Mouse (Mus musculus): ENCODE results near the gene Dcaf1.

The Dcaf1 gene

DNA sequence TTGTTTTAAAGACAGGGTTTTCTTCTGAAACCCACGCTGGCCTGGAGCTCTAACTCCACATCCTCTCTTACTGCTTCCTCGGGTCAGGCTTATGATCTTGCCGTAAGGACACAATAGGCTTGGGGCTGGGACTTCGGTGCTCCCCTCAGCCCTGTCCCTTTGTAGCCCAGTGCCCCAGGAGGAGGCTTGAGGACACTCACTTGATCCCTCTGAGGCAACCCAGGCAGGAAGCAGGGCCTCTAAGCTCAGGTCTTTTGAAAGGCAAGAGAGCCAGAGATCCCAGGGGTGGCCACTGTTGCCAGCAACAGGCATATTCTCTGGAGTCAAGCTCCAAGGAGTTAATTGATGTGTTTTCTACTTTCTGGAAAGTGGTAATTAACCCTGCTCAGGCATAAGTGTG lies 57.8 kb downstream of the Dcaf1 start:
- DNase-seq (ENCODE audit: low spot score): no peak

DNA sequence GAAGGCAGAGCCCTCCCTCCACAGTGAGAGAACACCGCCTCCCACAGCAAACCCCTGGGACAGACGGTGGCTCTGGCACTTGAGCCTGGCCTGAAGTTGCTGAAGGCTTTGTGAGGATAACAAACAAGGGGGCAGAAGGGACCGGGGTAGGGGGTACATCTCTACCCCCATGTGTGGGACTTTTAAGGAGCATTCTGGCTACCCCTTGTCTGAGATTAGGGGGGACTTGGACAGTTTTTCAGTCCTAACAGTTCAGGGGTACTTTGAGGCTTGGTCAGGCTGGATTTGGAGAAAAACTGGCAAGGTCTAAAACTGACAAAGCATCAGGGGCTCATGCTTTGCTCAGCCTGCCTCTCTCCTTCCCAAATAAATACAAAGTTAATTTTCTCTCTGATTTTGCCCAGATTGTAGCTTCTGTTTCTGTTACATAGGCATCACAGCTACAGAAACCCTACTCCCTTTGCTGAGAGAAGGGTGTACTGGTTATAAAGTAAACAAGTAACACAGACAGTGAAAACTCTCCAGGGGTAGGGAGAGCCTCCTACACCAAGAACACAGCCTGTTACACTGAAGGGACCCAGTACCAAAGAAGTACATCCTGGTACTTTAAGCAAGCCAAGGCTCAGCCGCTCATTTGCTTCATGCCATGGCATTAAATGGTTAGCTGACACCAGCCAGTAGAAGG lies 59.5 kb downstream of the Dcaf1 start:
- no peak for DNase-seq (ENCODE audit: low spot score)

DNA sequence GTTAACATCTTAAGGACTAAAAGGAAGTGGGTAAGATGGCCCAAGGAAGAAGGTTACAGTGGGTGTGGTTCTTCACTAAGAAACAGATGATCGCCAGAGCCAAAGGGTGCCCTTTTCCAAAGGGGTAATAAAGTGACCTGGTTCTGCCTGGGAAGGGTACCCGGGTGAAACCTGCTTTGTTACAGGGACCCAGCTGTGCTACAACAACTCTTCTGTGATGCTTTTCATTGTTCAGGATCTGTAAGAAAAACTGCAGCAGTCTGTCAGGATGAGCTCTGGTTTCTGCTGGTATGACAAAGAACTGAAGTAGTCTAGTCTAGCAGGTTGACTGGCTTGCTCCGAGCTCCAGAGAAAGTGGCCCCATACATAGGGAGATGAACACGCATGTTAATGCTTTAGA lies 60.5 kb downstream of the Dcaf1 start:
- DNase-seq (ENCODE audit: low spot score): no peak

DNA sequence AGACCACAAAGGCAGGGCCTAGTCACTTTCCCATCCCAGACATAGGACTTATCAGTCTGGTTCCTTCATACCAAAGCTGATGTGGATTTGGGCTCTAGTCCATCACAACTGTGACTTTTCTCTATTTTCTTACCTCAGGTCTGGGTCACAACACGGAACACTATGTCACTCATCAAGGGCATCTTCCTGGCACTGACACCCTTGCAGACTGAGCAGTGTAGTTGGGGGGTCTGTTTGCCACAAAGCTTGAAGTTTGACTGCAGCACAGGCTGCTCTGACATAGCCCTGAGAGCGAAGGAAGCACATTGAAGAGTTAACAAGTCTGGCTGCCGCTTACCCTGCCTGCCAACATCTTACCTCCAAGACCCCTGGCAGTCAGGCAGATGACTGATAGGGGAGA lies 61.4 kb downstream of the Dcaf1 start:
- no peak for DNase-seq (ENCODE audit: low spot score)

DNA sequence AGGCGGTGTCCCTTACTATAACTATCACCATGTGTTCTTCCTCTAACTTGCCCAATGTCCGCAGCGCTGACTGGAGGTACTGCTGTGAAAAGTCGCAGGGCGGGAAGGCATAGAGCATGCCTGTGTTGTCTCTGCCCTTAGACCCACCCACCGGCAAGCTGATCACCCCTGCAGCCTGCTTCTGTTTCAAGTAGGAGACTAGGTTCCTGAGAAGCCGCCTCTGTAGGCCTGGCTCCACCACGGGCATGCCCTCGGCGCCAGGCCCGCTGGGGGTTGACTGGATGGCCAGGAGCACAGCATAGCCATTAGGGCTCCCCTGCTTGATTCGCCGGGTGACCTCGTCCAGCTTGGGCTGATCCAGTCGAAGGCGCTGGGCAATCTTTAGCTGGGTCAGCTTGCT lies 62.6 kb downstream of the Dcaf1 start:
- peak; percentile 44 for DNase-seq (ENCODE audit: low spot score)

DNA sequence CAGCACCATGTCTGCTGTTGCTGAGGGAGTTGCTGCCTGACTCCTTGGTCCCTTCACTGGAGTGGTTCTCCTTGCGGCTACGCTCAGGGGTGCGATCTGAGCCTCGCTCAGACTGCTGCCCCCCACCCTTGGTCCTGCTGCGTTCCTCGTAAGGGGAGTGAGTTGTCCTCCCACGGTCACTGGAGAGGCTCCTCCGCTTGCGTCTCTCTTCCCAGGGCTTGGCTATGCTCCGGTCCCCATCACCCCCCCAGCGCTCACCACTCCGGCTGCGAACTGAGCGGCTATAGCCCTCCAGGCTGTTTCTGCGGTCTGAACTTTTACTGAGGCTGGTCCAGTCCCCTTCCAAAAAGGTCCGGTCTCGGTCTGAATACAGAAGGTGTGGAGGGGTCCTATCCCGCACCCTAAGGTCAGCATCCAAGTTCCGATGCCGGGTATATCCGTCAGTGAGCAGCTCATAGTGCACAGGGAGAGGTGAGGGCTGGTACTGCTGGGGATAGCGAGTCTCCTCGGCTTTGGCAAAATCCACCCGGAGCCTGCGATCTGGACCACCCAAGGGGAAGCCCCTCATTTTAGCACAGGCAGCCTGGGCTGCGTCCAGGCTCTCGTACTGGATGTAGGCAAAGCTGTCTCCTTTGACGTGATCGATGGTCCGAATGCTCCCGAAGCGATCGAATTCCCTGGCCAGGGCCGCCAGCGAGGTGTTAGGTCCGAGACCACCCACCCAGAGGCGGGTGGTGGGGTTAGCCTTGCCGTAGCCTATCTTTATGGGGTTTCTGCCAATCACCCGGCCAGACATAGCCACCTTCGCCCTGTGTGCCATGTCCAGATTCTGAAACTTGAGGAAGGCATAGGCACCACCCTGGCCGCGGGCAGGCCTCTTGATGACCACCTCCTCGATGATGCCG lies 63.6 kb downstream of the Dcaf1 start:
- peak; percentile 18 for DNase-seq (ENCODE audit: low spot score)

DNA sequence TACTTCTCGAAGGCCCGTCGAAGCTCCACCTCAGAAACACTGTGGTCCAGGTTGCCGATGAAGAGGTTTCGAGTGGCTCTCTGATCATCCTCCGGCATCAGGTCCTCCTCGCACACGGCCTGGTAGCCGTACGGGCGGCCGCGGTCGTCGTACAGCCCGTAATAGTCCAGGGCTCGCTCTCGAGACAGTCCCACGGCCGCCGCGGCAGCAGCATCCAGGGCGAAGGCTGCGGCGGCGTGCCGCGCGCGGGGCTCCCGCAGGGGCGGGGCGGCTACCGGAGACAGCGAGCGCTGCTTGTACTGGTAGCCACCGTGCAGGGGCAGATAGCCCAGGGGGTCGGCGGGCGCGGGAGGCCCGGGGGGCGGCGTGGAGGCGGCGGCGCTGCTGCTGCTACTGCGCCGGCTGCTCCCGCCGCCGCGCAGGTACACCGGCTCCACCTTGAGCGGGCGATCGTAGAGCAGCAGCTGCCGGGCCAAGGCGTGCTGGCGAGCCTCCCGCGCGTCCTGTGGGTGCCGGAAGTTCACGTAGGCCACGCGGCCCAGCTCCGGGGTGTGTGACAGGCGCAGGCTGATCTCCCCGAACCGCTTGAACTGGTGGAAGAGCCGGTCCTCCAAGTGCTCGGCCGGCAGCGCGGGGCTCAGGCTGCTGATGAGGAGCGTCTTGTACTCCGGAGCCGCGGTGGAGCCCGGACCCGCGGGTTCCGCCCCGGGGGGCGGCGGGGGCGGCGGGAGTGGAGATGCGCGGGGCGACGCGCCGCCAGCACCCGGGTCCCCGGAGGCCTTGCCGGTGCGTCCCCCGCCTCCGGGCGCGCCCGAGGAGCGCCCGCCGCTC lies 64.4 kb downstream of the Dcaf1 start:
- peak; percentile 48 for DNase-seq (ENCODE audit: low spot score)

DNA sequence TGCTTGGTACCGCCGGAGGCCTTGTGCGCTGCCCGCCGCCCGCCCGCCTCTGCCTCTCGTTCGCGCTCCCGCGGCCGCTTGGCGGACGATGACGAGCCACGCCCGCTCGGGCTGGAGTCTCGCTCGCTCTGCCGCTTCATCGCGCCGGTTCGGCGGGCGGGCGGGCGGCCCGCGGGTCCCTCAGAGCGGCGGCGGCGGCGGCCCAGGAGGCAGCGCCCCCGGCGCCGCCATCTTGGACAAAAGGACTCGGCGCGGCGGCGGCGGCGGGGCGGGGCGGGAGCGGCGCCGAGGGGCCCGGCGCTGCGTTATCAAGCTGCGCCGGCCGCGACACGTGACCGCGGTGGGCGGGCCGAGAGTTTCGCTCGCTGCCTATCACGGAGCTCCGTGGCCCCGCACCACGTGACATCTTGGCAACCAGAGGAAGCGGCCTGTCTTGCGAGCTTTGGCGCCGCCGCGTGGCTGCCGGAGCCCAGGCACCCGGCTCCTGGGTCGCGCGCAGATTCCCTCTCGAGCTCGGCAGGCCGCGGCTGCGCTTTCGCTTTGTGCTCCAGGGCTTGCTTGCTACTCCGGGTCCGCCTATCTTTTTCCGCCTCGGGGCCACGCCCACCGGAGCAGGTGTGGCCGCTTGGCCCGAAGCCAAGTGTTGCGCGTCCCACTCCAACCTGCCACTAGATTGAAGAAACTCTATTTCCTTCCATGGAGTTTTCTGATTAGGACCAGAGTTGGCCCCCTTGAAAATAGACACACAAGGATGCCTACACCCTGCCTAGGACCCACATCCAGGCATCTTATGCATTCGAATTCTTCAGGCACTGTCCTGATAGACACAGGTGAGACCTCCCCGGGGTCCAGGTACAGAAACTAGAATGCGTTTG lies 65.4 kb downstream of the Dcaf1 start, which contains the start of gene Rbm15b:
Rbm15b (minus strand) TSS at position 601 of the 875 bp plus-strand sequence.
- peak; percentile 98 for DNase-seq (ENCODE audit: low spot score)

DNA sequence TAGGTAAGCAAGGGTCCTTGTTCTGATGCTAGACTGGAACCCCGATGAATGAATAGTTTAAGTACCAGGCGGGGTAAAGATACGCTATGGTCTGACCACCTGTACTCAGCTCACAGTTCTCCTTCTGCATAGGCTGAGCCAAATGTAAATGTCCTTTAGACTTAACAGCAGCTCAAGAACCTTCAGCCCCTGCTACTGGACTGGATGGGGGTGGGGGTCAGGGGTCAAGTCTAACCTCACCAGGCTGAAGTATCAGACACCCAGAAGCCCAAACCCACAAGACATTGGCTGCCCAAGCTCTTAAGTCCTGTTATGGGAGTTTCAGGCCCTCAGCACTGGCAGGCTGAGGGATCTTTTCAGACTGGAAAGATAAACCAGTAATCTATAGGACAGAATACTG lies 66.7 kb downstream of the Dcaf1 start:
- DNase-seq (ENCODE audit: low spot score): no peak

DNA sequence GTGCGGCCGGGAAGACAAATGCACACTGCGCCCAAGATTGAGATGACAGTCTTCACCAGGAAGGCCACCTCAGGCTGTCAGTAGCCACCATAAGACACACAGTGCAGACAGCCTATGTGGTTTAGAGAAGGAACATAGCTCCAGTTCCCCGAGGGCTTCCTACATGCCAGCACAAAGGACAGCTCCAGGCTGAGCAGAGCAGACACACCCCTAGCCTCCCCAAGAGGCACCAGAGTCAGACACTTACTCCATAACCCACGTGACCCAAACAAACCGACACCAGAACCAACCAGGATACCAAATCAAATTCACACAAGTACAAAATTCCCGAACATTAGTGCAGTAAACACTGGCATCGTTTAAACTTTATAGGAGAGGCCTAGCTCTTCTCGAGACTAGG lies 67.6 kb downstream of the Dcaf1 start:
- DNase-seq (ENCODE audit: low spot score): no peak

DNA sequence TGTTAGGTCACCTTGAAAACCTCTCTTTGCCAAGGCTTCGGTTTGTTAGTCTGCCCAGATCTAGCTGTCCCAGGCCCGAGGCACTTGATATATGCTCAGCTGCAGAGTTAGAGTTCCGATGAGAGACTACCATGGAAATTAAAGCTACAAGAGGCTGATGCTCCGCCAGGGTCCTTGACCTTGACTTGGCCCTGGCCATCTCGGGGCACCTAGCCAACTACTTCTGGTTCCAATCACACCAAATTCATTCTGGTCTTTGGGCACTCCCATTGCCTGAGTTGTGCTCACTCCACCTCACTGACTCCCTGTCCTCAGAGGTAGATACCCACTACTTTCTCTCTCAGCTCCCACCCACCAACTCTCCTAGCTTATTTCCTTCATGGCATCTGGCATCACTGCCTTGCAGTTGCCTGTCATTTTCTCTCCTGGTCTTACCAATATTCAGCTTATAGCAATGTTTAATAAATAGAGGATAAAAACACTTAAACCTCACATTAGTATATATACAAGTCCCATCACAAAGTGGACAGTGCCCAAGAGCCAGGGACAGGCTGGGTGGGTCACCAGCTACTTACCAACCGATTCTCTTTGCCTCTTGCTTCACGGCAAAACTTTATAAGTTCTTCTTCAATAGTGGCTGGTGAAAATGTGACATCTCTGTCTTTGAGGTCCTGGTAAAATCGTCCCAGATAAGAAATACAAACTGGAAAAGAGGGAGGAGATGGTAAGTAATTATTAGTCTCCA lies 69.0 kb downstream of the Dcaf1 start:
- peak; percentile 54 for DNase-seq (ENCODE audit: low spot score)

DNA sequence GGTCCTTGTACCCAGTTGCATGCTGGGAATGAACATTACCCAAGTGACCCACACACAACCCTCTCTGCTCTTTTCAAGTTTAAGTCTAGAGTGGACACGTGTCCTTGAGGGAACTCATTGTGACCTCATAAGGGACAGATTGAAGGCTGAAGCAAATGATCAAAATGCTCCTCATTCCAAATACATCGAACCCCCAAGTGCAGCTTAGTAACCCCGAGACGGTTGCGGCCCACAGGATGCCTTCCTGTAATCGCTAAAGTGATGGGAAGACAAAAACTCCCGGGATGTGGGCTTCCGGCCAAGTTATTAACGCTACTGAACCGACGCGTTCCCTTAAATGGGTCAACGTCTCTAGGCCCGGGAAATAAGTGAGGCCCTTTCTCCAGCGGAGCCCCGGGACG lies 69.7 kb downstream of the Dcaf1 start:
- no peak for DNase-seq (ENCODE audit: low spot score)

DNA sequence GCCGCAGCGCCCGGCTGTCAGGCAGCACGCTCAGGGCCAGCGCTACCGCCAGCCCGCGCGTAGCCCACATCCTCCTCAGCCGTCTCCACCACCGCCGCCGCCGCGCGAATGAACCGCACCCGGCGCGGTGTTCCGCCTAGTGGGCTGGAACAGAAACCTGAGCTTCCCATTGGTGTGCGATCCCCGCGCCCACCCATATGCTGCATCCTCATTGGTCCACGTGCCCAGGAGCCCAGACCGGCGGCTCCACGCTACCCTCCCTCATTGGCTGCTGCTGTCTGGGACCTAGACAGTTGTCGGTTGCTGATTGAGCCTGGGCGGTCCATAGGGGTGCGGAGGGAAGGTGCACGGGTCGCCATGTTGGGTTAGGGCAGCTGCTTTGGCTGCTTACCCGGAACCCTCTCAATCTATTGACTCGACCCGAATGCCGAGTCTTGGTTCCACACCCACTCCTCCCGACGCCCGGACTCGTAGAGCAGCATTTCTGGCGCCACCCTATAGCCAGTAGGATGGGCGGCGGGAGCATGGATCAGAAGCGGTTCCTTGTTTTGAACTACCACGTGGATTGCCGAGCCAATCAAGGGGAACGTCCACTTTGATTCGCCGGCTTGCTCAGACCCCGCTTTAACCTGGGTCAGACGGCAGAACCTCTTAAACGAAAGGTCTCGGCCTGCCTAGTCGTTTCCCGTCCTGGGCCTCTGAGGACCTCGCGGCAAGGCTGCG lies 70.3 kb downstream of the Dcaf1 start, which contains the start of gene Manf:
Manf (minus strand) TSS at position 151 of the 723 bp plus-strand sequence.
- peak; percentile 96 for DNase-seq (ENCODE audit: low spot score)

DNA sequence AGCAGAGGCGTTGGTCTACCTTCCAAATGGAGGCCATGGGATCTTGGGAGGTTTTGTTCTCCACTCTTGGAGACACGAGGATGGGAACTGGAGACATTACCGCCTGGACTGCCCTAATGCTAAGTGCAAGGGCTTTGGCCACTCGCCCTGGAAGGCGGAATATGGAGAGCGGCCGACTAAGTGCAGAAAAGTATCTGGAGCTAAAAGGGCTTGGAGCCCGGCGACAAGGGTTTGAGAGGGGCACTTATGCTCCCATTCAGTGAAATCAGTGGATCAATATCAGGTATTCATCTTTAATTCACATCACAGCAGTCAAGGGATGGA lies 70.8 kb downstream of the Dcaf1 start:
- DNase-seq (ENCODE audit: low spot score): no peak

DNA sequence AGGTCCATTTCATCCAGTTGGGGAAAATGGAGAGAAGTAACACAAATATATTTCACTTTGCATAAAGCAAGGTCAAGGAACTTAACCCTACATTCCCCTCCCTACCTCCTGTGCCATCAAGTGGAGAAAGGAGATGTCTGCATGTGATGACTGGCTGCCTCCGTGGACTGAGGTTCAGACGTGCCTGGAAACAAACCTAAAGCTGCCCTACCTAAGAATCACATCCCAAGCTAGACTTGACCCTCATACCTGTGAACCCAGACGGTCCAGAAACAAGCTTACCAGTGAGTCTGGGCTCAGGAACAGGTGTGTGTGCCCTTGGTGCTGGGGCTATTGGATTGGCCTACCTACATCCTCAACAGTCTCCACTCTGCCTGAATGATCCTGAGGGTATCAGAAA lies 71.7 kb downstream of the Dcaf1 start:
- DNase-seq (ENCODE audit: low spot score): no peak

DNA sequence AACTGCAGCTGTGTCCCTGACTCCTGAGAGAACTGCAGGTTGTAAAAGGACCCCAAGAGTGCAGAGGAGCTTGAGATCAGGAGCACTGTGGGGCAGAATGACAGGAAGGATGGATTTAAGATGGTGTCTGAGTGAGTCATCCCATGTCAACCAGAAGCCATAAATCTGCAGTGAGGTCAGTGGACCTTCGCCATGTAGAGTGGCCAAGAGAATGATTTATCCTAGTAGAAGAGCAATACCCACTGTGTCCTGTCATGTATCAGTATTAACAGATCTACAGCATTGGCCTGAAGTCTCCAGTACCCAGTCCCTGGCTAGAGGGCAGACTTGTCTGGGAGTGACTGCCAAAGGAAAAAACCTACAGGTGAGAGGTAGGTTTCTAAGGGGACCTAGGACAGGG lies 77.2 kb downstream of the Dcaf1 start:
- DNase-seq (ENCODE audit: low spot score): no peak

DNA sequence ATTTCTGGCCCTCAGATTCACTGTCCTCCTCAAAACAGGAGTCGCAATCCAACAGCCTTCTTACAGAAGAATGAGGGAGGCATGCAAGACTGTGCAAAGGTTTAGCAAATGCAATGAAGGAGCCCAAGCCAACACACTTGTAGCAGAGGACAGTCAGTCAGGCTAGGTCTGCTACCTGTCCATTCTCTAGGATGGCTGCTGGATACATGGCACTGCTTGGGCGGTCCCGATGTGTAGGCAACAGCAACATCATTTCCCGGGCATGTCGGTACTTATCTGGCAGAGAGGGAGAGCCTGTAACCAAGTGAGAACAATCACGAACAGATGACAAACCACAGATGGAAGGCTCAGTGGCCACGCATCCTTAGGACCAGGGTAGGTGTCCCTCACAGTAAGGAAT lies 79.9 kb downstream of the Dcaf1 start:
- no peak for DNase-seq (ENCODE audit: low spot score)

DNA sequence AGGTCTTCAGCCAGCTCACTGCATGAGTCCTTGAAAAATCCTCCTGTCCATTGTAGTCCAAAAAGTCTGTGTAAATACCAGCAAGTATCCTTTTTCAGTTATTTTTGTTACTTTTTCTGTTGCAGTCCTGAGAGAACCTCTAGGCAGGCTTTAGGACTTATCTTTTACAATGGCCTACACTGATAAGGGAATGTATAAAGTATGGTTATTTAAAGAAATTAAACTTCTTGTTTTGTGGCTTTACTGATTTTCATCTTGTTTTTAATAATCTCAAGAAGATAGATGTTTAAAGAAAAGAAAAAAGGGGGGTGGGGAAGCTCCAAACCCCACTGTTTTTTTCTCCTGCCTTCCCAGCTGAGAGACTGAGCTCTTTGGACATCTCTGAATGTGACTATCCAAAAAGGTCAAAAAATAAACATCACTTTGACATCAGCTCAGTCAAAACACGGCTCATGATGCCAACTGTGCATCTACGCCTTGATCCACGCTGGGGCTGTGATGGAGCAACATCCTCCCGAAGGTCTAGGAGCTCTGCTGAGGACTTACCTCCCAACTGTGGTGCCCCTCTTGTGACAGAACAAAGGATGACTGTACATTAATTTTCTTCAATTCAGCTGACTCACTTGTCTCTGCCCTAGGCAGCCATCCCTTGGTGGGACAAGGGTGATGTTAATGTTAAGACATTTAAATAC lies 81.6 kb downstream of the Dcaf1 start:
- no peak for DNase-seq (ENCODE audit: low spot score)

DNA sequence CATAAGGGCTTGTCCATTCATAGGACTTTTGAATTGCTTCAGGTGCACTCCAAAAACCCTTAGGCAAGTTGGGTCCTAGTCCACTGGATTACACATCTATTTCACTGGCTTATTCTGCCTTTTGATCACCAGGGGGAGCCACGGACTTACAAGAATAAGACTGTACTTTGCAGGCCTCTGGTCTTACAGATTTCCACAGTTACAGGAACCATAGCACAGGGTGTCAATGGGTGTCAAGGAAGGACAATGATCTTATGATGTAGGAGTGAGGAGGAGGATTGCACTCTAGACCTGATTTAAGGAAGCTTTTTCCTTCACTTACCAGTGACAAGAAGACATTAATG lies 82.1 kb downstream of the Dcaf1 start:
- no peak for DNase-seq (ENCODE audit: low spot score)

DNA sequence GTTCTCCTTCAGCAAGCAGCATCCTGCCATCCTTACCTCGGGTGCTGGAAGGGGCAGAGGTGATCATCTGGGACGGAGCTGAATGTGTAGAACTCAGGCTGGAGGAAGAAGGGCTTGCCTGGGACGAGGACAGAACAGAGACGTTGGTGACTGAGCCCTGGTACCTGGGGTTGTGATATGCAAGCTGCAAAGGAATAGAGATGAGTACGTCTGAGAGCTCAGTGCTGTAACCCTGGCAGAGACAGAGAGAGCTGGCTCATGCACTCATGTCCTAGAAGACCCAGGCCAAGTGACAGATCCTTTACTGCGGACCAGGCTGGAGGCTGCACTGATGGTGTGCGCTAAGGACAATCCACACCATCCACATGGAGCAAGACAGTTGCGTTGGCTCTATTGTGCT lies 84.9 kb downstream of the Dcaf1 start:
- no peak for DNase-seq (ENCODE audit: low spot score)

Measured in ovary, postnatal 36 days (tissue).